Mouse (Mus musculus): ENCODE measurements around the gene Prpf4.
A peak's percentile ranks its signal among the peaks of the same experiment; 100 is the strongest.

Gene Prpf4

GRCm38 (mm10) chr4:62437871-62438270 lies 29.3 kb downstream of the Prpf4 start:
- DNase-seq, result no peak

GRCm38 (mm10) chr4:62439793-62440192 lies 31.2 kb downstream of the Prpf4 start:
- no peak for DNase-seq

GRCm38 (mm10) chr4:62440544-62440943 lies 31.9 kb downstream of the Prpf4 start:
- no peak for DNase-seq

- no peak for DNase-seq
These were observed 32.4 kb downstream of the Prpf4 start for GRCm38 (mm10) chr4:62440986-62441385.

- DNase-seq, result no peak
These were observed 46.4 kb downstream of the Prpf4 start for GRCm38 (mm10) chr4:62454995-62455394.

GRCm38 (mm10) chr4:62459081-62459480 lies 50.5 kb downstream of the Prpf4 start:
- peak; percentile 76 for DNase-seq

GRCm38 (mm10) chr4:62460348-62460747 lies 51.8 kb downstream of the Prpf4 start:
- DNase-seq, result no peak

- no peak for DNase-seq
These were observed 54.5 kb downstream of the Prpf4 start for GRCm38 (mm10) chr4:62463124-62463523.

- DNase-seq, result no peak
These were observed 59.6 kb downstream of the Prpf4 start for GRCm38 (mm10) chr4:62468158-62468557.

- DNase-seq, result peak; percentile 85
These were observed 62.0 kb downstream of the Prpf4 start, which contains the start of gene Wdr31 for GRCm38 (mm10) chr4:62470598-62471051. TSS of gene Wdr31 (minus strand) at chr4:62470896.

- DNase-seq, result peak; percentile 66
These were observed 63.5 kb downstream of the Prpf4 start for GRCm38 (mm10) chr4:62472071-62472470.

- DNase-seq, result no peak
These were observed 66.5 kb downstream of the Prpf4 start for GRCm38 (mm10) chr4:62475131-62475530.

- DNase-seq, result no peak
These were observed 67.2 kb downstream of the Prpf4 start for GRCm38 (mm10) chr4:62475793-62476192.
